Mouse (Mus musculus) gastrocnemius, postnatal 36 days (tissue): ENCODE results near the gene Teddm1a. TPM values are rescaled to one million over a fixed set of nuclear protein-coding genes. Genes with fewer than 3 reads are reported as not detected.
A peak's percentile ranks its signal among the peaks of the same experiment; 100 is the strongest.
"Not testable (repeated sequence)": the region's sequence is repeated elsewhere in the genome, so short reads cannot be mapped to it uniquely, and the experiment has no call there.

ENCODE experiments used
- DNase-seq, 2 experiments: peaks; one replicate each; pipeline ENCODE4 v3.0.0; 2022
- intact Hi-C: fragments of 180-260 bp; cut with DNase I; formaldehyde crosslinking; loops from one replicate; pipeline ENCODE4 v1.15.1; 2025
- long read RNA-seq, 2 experiments: library from polyadenylated mRNA; stranded (forward); transcript quantifications; one replicate each; pipeline ENCODE4 v2.0.0; 2021
- total RNA-seq, 2 experiments: library from RNA; stranded (reverse); gene quantifications; 2 replicates each; pipeline ENCODE4 v1.2.3; 2021

Gene Teddm1a
- not detected for total RNA-seq
- long read RNA-seq, experiment 1 = 0 reads
- long read RNA-seq, experiment 2 = 0 reads

- no peak for DNase-seq
- intact Hi-C loops = no loop called here
Measured at GRCm38 (mm10) chr1:153891442-153891841, at the start of gene Teddm1a. Teddm1a (plus strand) TSS chr1:153891742.

GRCm38 (mm10) chr1:153842121-153842740 is 49.3 kb upstream of the Teddm1a start:
- intact Hi-C loops = no loop called here
- DNase-seq = no peak

- intact Hi-C loops = no loop called here
- DNase-seq = no peak
Measured at GRCm38 (mm10) chr1:153844042-153844441, 47.5 kb upstream of the Teddm1a start, which contains the start of gene Rgsl1. Rgsl1 (minus strand) TSS chr1:153844142.

GRCm38 (mm10) chr1:153846420-153846819 is 45.1 kb upstream of the Teddm1a start:
- intact Hi-C loops = no loop called here
- no peak for DNase-seq

- no peak for DNase-seq
Measured at GRCm38 (mm10) chr1:153846867-153847266, 44.7 kb upstream of the Teddm1a start.

GRCm38 (mm10) chr1:153852696-153853095 is 38.8 kb upstream of the Teddm1a start:
- DNase-seq, intact Hi-C loops: not testable (repeated sequence)

More at GRCm38 (mm10) chr1:153846867-153847266, 44.7 kb upstream of the Teddm1a start:
- intact Hi-C loops = no loop called here

GRCm38 (mm10) chr1:153855946-153856345 is 35.6 kb upstream of the Teddm1a start:
- intact Hi-C loops = no loop called here
- no peak for DNase-seq

GRCm38 (mm10) chr1:153874045-153874444 is 17.5 kb upstream of the Teddm1a start, which contains the start of gene Teddm1b:
Teddm1b (plus strand) TSS chr1:153874345.
- intact Hi-C loops = no loop called here
- no peak for DNase-seq

GRCm38 (mm10) chr1:153880391-153880790 is 11.2 kb upstream of the Teddm1a start:
- DNase-seq, intact Hi-C loops: not testable (repeated sequence)

GRCm38 (mm10) chr1:153886024-153886633 is 5.4 kb upstream of the Teddm1a start:
- DNase-seq = no peak
- intact Hi-C loops = no loop called here

- DNase-seq = no peak
- intact Hi-C loops = no loop called here
Measured at GRCm38 (mm10) chr1:153890121-153890520, 1.4 kb upstream of the Teddm1a start.

GRCm38 (mm10) chr1:153893746-153894145 is 2.2 kb downstream of the Teddm1a start:
- intact Hi-C loops = loop anchor here (1.0 kb wide), 2 partner anchors 225 to 289 kb away; no protein-coding TSS in a partner anchor

GRCm38 (mm10) chr1:153894201-153894893 is 2.8 kb downstream of the Teddm1a start:
- no peak for DNase-seq
- intact Hi-C loops = loop anchor here (1.0 kb wide), 1 partner anchor 288 kb away; no protein-coding TSS in a partner anchor

More at GRCm38 (mm10) chr1:153893746-153894145, 2.2 kb downstream of the Teddm1a start:
- DNase-seq = no peak

- peak; percentile 42 to 45 for DNase-seq
- intact Hi-C loops = loop anchor here (1.0 kb wide), 1 partner anchor 287 kb away; no protein-coding TSS in a partner anchor
Measured at GRCm38 (mm10) chr1:153894979-153895378, 3.4 kb downstream of the Teddm1a start.

GRCm38 (mm10) chr1:153897196-153897595 is 5.7 kb downstream of the Teddm1a start:
- intact Hi-C loops = loop anchor here (2.0 kb wide), 1 partner anchor 136 kb away; no protein-coding TSS in a partner anchor

GRCm38 (mm10) chr1:153898989-153899730 is 7.6 kb downstream of the Teddm1a start:
- DNase-seq = no peak
- intact Hi-C loops = no loop called here

More at GRCm38 (mm10) chr1:153897196-153897595, 5.7 kb downstream of the Teddm1a start:
- no peak for DNase-seq

GRCm38 (mm10) chr1:153899731-153900380 is 8.3 kb downstream of the Teddm1a start, which contains the start of the genes Glul and Teddm2:
Glul (plus strand) TSS chr1:153899944.
Teddm2 (minus strand) TSS chr1:153900228.
- peak; percentile 93 to 97 for DNase-seq
- intact Hi-C loops = no loop called here

- no peak for DNase-seq
- intact Hi-C loops = no loop called here
Measured at GRCm38 (mm10) chr1:153900381-153900780, 8.8 kb downstream of the Teddm1a start.
